Mouse (Mus musculus) ES-Bruce4 (cell line): ENCODE measurements at regions not wholly inside any gene's neighbourhood (a gene's known extent, or its start where the extent isn't known, plus 50 kb on each side); places are given as distances from the start of the nearest gene placed in this dataset.

Source experiments
- CTCF ChIP-seq: IDR thresholded peaks from one replicate; pipeline ENCODE4 v1.8.1; 2011; ENCODE audit warnings: low read depth, low read length
- EP300 ChIP-seq: IDR thresholded peaks from 2 replicates; pipeline ENCODE4 v1.6.1; 2011; ENCODE audit warnings: low read depth, low read length; ENCODE audit not compliant: insufficient read depth
- POLR2A ChIP-seq: IDR thresholded peaks from one replicate; pipeline ENCODE4 v1.8.1; 2011; ENCODE audit warnings: low read length; ENCODE audit not compliant: insufficient read depth

GRCm38 (mm10) chr13:107709828-107710227, 334.4 kb upstream of the Smim15 start:
- TF ChIP-seq CTCF (no peak), POLR2A (no peak), EP300 (no peak)
